Mouse (Mus musculus) kidney, adult 2 months (tissue): Measurements from ENCODE around the gene Ripk1.

ENCODE experiments used
- CTCF ChIP-seq: fragments of 200-500 bp; conservative IDR thresholded peaks from 2 replicates; pipeline ENCODE4 v1.5.1; 2011; ENCODE audit warnings: low read depth, mild to moderate bottlenecking, control low read depth, low read length, moderate library complexity, mixed read lengths; ENCODE audit not compliant: insufficient read depth, insufficient read length
- POLR2A ChIP-seq: fragments of 200-500 bp; IDR thresholded peaks from one replicate; pipeline ENCODE4 v1.6.1; 2011; ENCODE audit warnings: low read depth, low read length, control low read depth

GRCm38 (mm10) chr13:34071836-34072235, 69.7 kb downstream of the Ripk1 start:
- TF ChIP-seq CTCF (no peak), POLR2A (no peak)
